In the genomic region with DNA sequence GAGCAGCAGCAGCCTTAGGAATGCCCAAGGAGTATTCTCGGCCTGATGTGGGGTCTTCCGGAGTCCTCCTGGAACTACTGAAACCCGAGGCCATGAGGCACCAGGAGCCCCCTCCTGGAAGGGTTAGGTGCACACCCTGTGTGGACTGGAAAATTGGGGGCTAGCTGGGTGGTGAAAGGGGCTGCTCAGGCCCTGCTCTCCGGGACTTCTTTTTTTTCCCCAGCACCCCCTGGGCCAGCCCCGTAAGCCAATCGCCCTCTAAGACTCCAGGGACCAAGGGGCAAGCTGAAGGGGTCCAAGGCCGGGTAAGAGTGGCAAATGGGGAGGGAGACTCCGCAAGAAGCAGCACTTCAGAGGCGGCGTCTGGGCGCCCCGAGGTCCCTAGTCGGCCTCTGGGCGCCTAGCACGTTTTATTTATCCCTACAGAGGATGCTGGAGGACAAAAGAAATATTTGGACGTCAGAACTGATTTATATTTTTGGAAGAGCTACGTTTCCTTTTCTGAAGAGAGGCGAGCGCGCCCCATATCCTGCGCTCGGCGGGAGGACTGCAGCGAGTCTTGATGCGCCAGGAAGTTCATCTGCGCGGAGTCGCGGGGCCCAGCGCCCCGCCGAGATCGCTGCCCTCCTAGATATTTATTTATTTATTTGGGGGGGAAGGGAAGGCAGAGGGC, we compare ENCODE assay signal across 9 mouse cellular contexts. TPM values are rescaled to one million over a fixed set of nuclear protein-coding genes. Genes with fewer than 3 reads are reported as not detected.
DNase-seq lines count a peak whose midpoint lies in the region; ATAC-seq and TF ChIP-seq lines count a peak whose summit lies in the region.
"Had no signal": no experiment of that assay in that cellular context is flagged by ENCODE, and none has a peak within 500 bp of the region (broad histone marks: within the 10 kb centered on the region; RNA-seq: fewer than 3 reads in every experiment).

No protein-coding gene starts in this region.

- H3K9me3 ChIP-seq in midbrain, embryonic 10.5 days (replicated peaks): no peaks in the 10 kb centered on the region
- H3K9me3 ChIP-seq in midbrain, embryonic 14.5 days (ENCODE audit: control insufficient read depth, low read length): no peaks in the 10 kb centered on the region
- no peaks in the 10 kb centered on the region for H3K9me3 ChIP-seq in limb, embryonic 13.5 days
- no peaks in the 10 kb centered on the region for H3K9me3 ChIP-seq in stomach, postnatal 0 days (ENCODE audit: control insufficient read depth, low read length)

- H3K4me3 ChIP-seq in midbrain, embryonic 10.5 days: no peak overlapping the region
- H3K4me3 ChIP-seq in midbrain, embryonic 14.5 days (replicated peaks; ENCODE audit: low read depth, low read length): no peak overlapping the region
- peak overlapping the region; percentile 25 for H3K4me3 ChIP-seq in limb, embryonic 13.5 days
- peak overlapping the region; percentile 47 for H3K4me3 ChIP-seq in stomach, postnatal 0 days (ENCODE audit: low read depth, low read length)

- ATAC-seq in midbrain, embryonic 14.5 days (ENCODE audit: low FRiP score, low TSS enrichment): no peak
- no peak for ATAC-seq in limb, embryonic 13.5 days (ENCODE audit: low FRiP score, low read depth)
- ATAC-seq in stomach, postnatal 0 days (ENCODE audit: low FRiP score, low TSS enrichment): no peak

- no peak overlapping the region for H3K27ac ChIP-seq in midbrain, embryonic 10.5 days (replicated peaks)
- H3K27ac ChIP-seq in midbrain, embryonic 14.5 days (replicated peaks; ENCODE audit: low read depth, low read length): no peak overlapping the region
- no peak overlapping the region for H3K27ac ChIP-seq in limb, embryonic 13.5 days
- peak overlapping the region; percentile 61 for H3K27ac ChIP-seq in stomach, postnatal 0 days (replicated peaks)

- H3K27me3 ChIP-seq in midbrain, embryonic 10.5 days (ENCODE audit: low read depth, poor library complexity, severe bottlenecking): peaks cover 100% of the 10 kb centered on the region
- peaks cover 98% of the 10 kb centered on the region for H3K27me3 ChIP-seq in midbrain, embryonic 14.5 days (ENCODE audit: control insufficient read depth, insufficient read depth, low read length)
- H3K27me3 ChIP-seq in limb, embryonic 13.5 days: peaks cover 98% of the 10 kb centered on the region
- peaks cover 10% of the 10 kb centered on the region; the same call in 1 of the 2 replicates for H3K27me3 ChIP-seq in stomach, postnatal 0 days (ENCODE audit: control insufficient read depth, insufficient read depth, low read length)

- peak; percentile 58 for DNase-seq in heart, adult 11 months
- DNase-seq in heart, postnatal 4 days: no peak
- DNase-seq in midbrain, embryonic 10.5 days (ENCODE audit: low spot score): peak; percentile 36
- DNase-seq in midbrain, embryonic 14.5 days: no peak
- DNase-seq in stomach, postnatal 0 days (ENCODE audit: low spot score): no peak
- DNase-seq in left cerebral cortex, adult 11 months (ENCODE audit: low spot score): no peak
- DNase-seq in thymus, adult 18-20 months: no peak
- DNase-seq: layer of hippocampus, adult 9-11 months had no signal

- under 1% methylated on average over 33 of the region's 33 CpGs for WGBS in midbrain, embryonic 10.5 days
- under 1% methylated on average over 33 of the region's 33 CpGs for WGBS in midbrain, embryonic 14.5 days
- WGBS in limb, embryonic 13.5 days: 2% methylated on average over 33 of the region's 33 CpGs
- WGBS in stomach, postnatal 0 days: 13% methylated on average over 33 of the region's 33 CpGs

- no peak overlapping the region; the same call in 1 of the 2 replicates for H3K4me2 ChIP-seq in midbrain, embryonic 14.5 days (ENCODE audit: low read length)
- H3K4me2 ChIP-seq in limb, embryonic 13.5 days (replicated peaks): peak overlapping the region; percentile 47
- peak overlapping the region; percentile 69 for H3K4me2 ChIP-seq in stomach, postnatal 0 days (replicated peaks; ENCODE audit: low read depth)

- TF ChIP-seq CTCF in stomach, postnatal 0 days (IDR thresholded peaks at IDR 0.05; ENCODE audit: low read depth): no peak

- peaks cover 37% of the 10 kb centered on the region for H3K4me1 ChIP-seq in midbrain, embryonic 10.5 days
- H3K4me1 ChIP-seq in midbrain, embryonic 14.5 days (ENCODE audit: control insufficient read depth, insufficient read depth, low read length): 0 out of 2 replicates have a peak, but pooled peaks cover 5% of the 10 kb centered on the region
- H3K4me1 ChIP-seq in limb, embryonic 13.5 days: peaks cover 31% of the 10 kb centered on the region
- H3K4me1 ChIP-seq in stomach, postnatal 0 days (replicated peaks; ENCODE audit: control insufficient read depth, insufficient read depth): no peaks in the 10 kb centered on the region

- no peaks in the 10 kb centered on the region for H3K36me3 ChIP-seq in midbrain, embryonic 10.5 days
- no peaks in the 10 kb centered on the region for H3K36me3 ChIP-seq in midbrain, embryonic 14.5 days (ENCODE audit: control insufficient read depth, insufficient read depth, low read length)
- no peaks in the 10 kb centered on the region for H3K36me3 ChIP-seq in limb, embryonic 13.5 days
- no peaks in the 10 kb centered on the region for H3K36me3 ChIP-seq in stomach, postnatal 0 days (ENCODE audit: control insufficient read depth, insufficient read depth, low read length)

- no peak overlapping the region for H3K9ac ChIP-seq in midbrain, embryonic 14.5 days (replicated peaks; ENCODE audit: low read length)
- no peak overlapping the region for H3K9ac ChIP-seq in limb, embryonic 13.5 days
- H3K9ac ChIP-seq in stomach, postnatal 0 days (ENCODE audit: low read length): peak overlapping the region; percentile 35; the same call in 1 of the 2 replicates

- TF ChIP-seq EP300 in stomach, postnatal 0 days (optimal IDR thresholded peaks at IDR 0.05): no peak

RNA-seq across cellular contexts. Expression of a gene that starts 5.7 kb away (rescaled TPM):
- not detected for total RNA-seq in heart, postnatal 4 days (2021)
- 7.0 and 7.1 TPM in 2 replicates for polyA plus RNA-seq in midbrain, embryonic 10.5 days (2016; fragmentation: Nextera tagmentation; extraction: Ambion mirVana)
- polyA plus RNA-seq in midbrain, embryonic 14.5 days (2014; fragmentation: Nextera tagmentation; extraction: Ambion mirVana): 3.3 and 5.3 TPM in 2 replicates
- polyA plus RNA-seq in limb, embryonic 13.5 days (2015; fragmentation: Nextera tagmentation; extraction: Ambion mirVana): 2.7 and 3.0 TPM in 2 replicates
- 10.0 and 12.5 TPM in 2 replicates for polyA plus RNA-seq in stomach, postnatal 0 days (2015; fragmentation: Nextera tagmentation; extraction: Ambion mirVana)

Comparison
In these comparisons a context has a peak if more than half of its experiments do, and no peak if none do; other contexts are left out.
1. DNase-seq: peak in heart, adult 11 months (single experiment) and midbrain, embryonic 10.5 days (single experiment); none in heart, postnatal 4 days (single experiment), midbrain, embryonic 14.5 days (single experiment), stomach, postnatal 0 days (single experiment), left cerebral cortex, adult 11 months (single experiment) and thymus, adult 18-20 months (0 of 2).
2. H3K4me3 ChIP-seq: peak in limb, embryonic 13.5 days (single experiment) and stomach, postnatal 0 days (single experiment); none in midbrain, embryonic 10.5 days (single experiment) and midbrain, embryonic 14.5 days (single experiment).